Mouse (Mus musculus): Measurements from ENCODE around the gene Gja8.

GRCm38 (mm10) chr3:96881557-96881956 lies 44.3 kb downstream of the Gja8 start:
- TF ChIP-seq CTCF (IDR thresholded peaks at IDR 0.05; ENCODE audit: extremely low read depth, insufficient read depth, low read length) (no peak), POLR2A (IDR thresholded peaks at IDR 0.05; ENCODE audit: extremely low read depth, insufficient read depth, low read length) (no peak)
